In the genomic region with DNA sequence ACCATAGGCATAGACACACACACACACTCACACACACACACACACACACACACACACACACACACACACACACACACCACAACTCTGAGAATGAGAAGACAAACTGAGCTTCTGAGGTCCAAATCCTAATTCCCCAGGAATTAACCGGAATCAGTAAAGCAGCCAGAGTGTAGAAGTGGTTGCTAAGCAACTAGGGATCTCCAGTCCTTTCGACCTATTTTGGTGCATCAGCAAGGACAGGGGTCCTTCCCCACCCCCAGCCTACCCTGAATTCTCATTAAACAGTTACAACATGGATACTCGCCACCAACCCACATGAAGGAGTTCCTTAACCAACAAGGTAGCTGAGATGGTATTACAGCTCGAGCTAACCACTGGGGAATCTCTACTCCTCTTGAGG, we compare ENCODE assay signal across 16 mouse cellular contexts. TPM values are rescaled to one million over a fixed set of nuclear protein-coding genes. Genes with fewer than 3 reads are reported as not detected.
"Had no signal": no experiment of that assay in that cellular context is flagged by ENCODE, and none has a peak within 500 bp of the region (broad histone marks: within the 10 kb centered on the region; RNA-seq: fewer than 3 reads in every experiment).

No protein-coding gene starts in this region.

- H3K9ac ChIP-seq: liver, embryonic 13.5 days had no signal

- H3K4me2 ChIP-seq: liver, embryonic 13.5 days had no signal

- H3K9me3 ChIP-seq: liver, embryonic 13.5 days had no signal

- H3K4me3 ChIP-seq: liver, embryonic 13.5 days; myocyte had no signal

- H3K27me3 ChIP-seq: liver, embryonic 13.5 days had no signal

- H3K4me1 ChIP-seq: liver, embryonic 13.5 days had no signal

- ATAC-seq: inflammation-experienced regulatory T-cells, adult 6 months; intestine, embryonic 16.5 days had no signal

- H3K27ac ChIP-seq: liver, embryonic 13.5 days; stomach, postnatal 0 days had no signal

- H3K36me3 ChIP-seq: liver, embryonic 13.5 days had no signal

- DNase-seq: kidney, adult 18-20 months; kidney, adult 9 months; kidney, postnatal 14 days; kidney, postnatal 4 days; liver, embryonic 13.5 days; lung, adult 2 months; lung, postnatal 14 days; lung, postnatal 4 days; thymus, adult 2 months; thymus, postnatal 25 days had no signal

RNA-seq across cellular contexts. Expression of a gene that starts 18.1 kb away (rescaled TPM):
- total RNA-seq: liver, adult 2 months; monocyte, adult 5-6 weeks had no signal
- polyA plus RNA-seq: liver, adult 2 months had no signal
